Mouse (Mus musculus) left cerebral cortex, adult 11 months (tissue): ENCODE measurements around the gene Kif6.
A peak's percentile ranks its signal among the peaks of the same experiment; 100 is the strongest.

ENCODE experiments used
- DNase-seq: peaks from one replicate; pipeline ENCODE4 v3.0.0; 2022; ENCODE audit warnings: low spot score

Kif6 gene

GRCm38 (mm10) chr17:49661626-49662025 lies 46.7 kb downstream of the Kif6 start:
- no peak for DNase-seq

- peak; percentile 31 for DNase-seq
Observed at GRCm38 (mm10) chr17:49666728-49667127, 51.8 kb downstream of the Kif6 start.

DNA sequence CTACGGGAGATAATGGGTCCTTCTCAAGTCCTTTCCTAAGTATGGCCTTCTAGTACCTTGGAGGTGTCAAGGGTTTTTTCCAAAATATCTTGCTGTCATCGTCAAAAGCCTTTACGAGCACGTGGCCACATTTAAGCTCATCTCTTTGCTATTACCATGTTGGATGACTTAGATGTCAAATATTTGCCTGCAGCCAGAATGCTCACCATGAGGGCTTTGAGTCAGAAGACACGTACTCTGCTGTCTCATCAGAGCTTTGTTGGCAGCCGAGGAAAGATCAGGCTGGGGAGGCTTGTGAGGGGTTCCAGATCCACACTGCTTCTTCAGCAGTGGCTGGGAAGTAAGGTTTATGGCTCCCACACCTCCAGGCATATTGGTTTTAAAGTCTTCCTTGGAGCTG lies 53.4 kb downstream of the Kif6 start:
- DNase-seq: no peak

- DNase-seq: no peak
Observed at GRCm38 (mm10) chr17:49671921-49672339, 57.0 kb downstream of the Kif6 start.

DNA sequence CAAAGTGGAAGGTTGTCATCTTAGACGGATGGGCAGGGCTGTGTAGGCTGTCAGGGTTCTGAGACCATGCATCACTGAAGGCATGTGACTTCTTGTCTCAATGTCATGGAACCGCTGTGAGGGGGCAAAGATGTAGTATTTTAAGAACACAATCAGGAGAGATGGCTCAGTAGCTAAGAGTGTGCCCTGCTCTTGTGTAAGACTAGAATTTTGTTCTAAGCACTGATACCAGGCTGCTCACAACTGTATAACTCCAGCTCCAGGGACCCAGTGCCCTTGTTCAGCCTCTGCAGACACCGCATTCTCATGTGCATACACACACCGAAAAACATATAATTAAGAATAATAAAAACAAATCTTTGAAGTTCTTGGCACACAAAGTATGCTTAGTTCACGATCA lies 57.5 kb downstream of the Kif6 start:
- no peak for DNase-seq

GRCm38 (mm10) chr17:49675629-49676028 lies 60.7 kb downstream of the Kif6 start:
- DNase-seq: no peak

GRCm38 (mm10) chr17:49681410-49681809 lies 66.5 kb downstream of the Kif6 start:
- DNase-seq: no peak

DNA sequence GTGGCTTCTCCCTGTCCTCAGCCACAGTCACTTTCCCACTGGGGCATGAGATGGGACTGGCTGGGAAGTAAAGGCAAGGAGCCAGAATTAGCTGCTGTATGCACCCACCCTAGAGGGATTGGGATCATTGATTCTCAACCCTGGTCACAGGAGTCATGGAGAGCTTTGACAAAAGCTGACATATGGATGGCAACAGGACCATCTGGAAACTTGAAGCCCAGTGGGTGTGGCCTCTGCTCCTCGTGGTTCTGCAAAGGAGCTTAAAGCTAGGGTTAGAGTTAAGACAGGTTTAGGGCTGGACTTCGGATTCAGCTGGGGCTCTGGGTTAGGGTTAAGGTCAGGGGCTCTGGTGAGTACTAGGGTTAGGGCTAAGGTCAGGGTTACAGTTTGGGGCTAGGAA lies 69.2 kb downstream of the Kif6 start:
- no peak for DNase-seq

DNA sequence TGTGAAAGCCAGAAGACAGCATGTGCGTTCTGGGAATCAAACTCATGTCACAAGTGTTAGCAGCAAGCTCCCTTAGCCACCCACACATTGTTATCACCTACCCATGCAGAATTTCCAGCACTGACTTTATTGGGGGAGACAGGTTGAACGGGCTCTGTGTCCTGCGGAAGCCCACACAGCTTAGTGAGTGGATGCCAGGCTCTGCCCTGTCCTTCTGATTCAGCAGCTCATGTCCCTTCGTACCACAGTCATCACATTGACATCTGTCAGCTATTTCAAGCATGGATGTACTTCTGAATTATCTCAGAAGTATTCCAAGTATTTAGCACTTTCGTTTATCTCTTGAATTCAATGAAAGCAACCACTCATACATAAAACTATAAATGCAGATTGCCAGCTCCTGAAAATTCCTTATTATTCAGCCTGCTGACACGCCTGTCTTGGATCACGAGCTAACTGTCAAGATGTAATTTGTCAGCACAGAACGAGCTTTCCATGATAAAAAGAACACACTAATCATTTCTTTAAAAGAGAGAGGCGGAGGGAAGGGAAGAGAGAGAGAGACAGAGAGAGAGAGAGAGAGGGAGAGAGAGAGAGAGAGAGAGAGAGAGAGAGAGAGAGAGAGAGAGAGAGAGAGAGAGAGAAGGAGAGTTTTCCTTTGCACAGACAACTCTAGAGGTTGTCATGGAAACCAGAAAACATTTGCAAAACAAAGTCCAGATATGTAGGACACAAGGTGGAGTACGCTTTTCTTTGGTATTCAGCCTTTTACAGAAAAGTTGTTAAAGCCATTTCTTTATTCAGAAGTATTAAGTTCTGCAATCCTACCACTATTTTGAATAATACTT lies 75.9 kb downstream of the Kif6 start:
- no peak for DNase-seq

DNA sequence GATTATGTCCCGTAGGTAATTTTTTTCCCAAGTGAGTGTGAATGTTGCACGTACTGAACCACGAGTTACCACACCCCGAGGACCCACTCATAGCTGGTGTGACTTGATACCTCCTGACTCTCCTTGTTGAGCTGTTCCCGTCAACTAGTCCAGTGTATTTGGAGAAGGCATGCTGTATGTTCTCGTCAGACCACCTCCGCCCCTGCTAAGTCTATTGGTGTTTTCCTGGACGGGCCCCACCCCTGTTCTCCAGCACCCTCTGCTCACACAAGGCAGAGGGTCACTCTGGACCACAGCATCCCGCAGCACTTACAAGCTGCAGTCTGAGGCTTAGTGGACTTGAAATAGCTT lies 76.5 kb downstream of the Kif6 start:
- no peak for DNase-seq

DNA sequence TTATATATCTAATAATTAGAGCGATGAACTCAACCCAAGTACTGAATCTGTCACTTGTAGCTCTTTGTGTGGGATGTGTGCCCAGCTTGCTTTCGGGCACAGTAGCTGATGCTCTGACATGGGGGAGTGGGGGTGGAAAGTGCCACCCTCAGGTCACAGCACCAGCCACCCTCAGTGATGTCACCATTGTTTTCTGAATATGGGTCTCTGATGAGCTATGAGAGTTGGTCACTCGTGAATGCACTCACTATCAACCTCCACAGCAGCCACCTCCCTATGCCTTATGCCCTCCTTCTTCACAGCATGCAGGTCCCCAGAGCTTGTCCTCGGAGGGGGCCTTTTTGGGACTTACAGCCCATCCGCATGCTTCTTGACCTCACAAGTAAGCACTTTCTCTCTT lies 78.3 kb downstream of the Kif6 start:
- no peak for DNase-seq

GRCm38 (mm10) chr17:49697220-49697619 lies 82.3 kb downstream of the Kif6 start:
- DNase-seq: no peak

- DNase-seq: peak; percentile 15
Observed at GRCm38 (mm10) chr17:49703492-49704249, 88.7 kb downstream of the Kif6 start.

GRCm38 (mm10) chr17:49709192-49709591 lies 94.3 kb downstream of the Kif6 start:
- DNase-seq: no peak

GRCm38 (mm10) chr17:49710101-49710630 lies 95.2 kb downstream of the Kif6 start:
- no peak for DNase-seq

DNA sequence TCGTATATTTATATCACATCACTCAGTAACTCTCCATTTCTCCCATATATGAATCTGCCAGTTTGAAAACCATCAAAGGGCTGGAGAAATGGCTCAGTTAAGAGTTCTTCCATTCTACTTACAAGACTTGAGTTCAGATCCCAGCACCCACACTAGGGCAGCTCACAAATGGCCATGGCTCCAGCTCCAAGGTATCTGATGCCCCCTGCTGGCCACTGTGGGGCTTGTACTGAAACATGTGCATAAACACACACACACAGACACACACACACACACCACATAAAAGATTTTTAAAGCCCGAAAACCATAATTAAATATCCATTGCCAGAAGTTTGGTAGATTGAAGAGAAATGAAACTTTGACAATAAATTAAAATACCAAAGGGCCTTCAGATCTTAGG lies 111.3 kb downstream of the Kif6 start:
- no peak for DNase-seq

GRCm38 (mm10) chr17:49726976-49727375 lies 112.0 kb downstream of the Kif6 start:
- no peak for DNase-seq

DNA sequence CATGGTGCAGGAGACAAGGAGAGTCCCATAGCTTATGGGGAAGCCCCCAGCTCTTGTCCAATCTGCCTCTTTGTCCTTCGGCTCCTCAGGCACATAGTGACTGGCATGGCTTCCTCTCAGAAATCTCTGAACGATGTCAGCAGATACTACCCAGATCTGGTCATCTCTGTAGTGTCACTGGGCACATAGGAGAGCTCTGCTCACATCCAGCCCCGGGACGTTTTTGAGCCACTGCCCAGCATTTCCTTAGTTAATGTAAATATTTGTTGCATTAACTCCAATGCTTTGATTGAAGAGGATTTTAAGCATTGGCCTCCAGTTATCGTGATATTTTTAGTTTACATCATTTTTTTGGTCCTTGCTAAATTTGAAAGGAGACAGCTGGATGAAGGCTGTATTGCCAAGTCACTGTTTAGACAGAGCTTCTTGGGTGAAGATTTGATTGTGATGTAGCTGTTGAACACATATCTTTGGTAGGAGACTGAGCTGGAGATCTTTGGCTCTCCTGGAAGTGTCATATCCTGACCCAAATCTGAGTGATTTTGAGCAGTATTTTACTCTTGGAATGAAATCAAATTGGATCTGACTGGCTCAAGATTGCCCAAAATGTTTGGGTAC lies 112.6 kb downstream of the Kif6 start:
- no peak for DNase-seq

GRCm38 (mm10) chr17:49729856-49730255 lies 114.9 kb downstream of the Kif6 start:
- no peak for DNase-seq

- DNase-seq: no peak
Observed at GRCm38 (mm10) chr17:49732706-49733105, 117.8 kb downstream of the Kif6 start.

GRCm38 (mm10) chr17:49734079-49734478 lies 119.1 kb downstream of the Kif6 start:
- DNase-seq: no peak

DNA sequence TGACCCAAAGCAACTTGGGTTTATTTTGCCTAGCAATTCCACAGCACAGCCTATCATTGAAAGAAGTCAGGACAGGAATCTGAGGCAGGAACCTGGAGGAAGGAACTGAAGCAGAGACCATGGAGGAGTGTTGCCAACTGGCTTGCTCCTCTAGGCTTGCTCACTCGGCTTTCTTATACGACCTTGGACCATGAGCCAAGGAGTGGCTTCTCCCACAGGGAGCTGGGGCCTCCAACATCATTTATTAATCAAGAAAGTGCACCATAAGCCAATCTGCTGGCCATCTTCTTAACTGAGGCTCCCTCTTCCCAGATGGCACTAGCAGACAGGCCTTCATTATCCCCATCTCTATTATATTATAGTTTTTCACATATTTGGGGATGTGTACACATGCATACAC lies 119.8 kb downstream of the Kif6 start:
- DNase-seq: no peak

- no peak for DNase-seq
Observed at GRCm38 (mm10) chr17:49736364-49736763, 121.4 kb downstream of the Kif6 start.
